Comparison of ENCODE assay signal across 12 mouse cellular contexts in genomic region chr14:60711590-60712288, GRCm38 (mm10). TPM values are rescaled to one million over a fixed set of nuclear protein-coding genes. Genes with fewer than 3 reads are reported as not detected.
A peak's percentile ranks its signal among the peaks of the same experiment; 100 is the strongest.
DNase-seq lines count a peak whose midpoint lies in the region; ATAC-seq and TF ChIP-seq lines count a peak whose summit lies in the region.
"Had no signal": no experiment of that assay in that cellular context is flagged by ENCODE, and none has a peak within 500 bp of the region (broad histone marks: within the 10 kb centered on the region; RNA-seq: fewer than 3 reads in every experiment).

No protein-coding gene starts in this region.

- H3K27me3 ChIP-seq in kidney, adult 2 months (replicated peaks; ENCODE audit: control insufficient read depth, insufficient read depth, low read length) = no peaks in the 10 kb centered on the region
- no peaks in the 10 kb centered on the region for H3K27me3 ChIP-seq in kidney, embryonic 14.5 days (ENCODE audit: control insufficient read depth, insufficient read depth, low read length)
- H3K27me3 ChIP-seq: neural tube, embryonic 15.5 days had no signal

- TF ChIP-seq CTCF in kidney, adult 2 months (conservative IDR thresholded peaks at IDR 0.05; ENCODE audit: insufficient read depth, insufficient read length, low read depth, low read length) = peak; percentile 39

- H3K36me3 ChIP-seq in kidney, adult 2 months (ENCODE audit: control insufficient read depth, insufficient read depth, low read length) = no peaks in the 10 kb centered on the region; the same call in none of the 2 replicates
- peaks cover 13% of the 10 kb centered on the region for H3K36me3 ChIP-seq in kidney, embryonic 14.5 days (ENCODE audit: control insufficient read depth, insufficient read depth, low read length)
- H3K36me3 ChIP-seq: neural tube, embryonic 15.5 days had no signal

- ATAC-seq in kidney, embryonic 14.5 days (ENCODE audit: low FRiP score, low TSS enrichment) = no peak
- ATAC-seq in CD4-positive, CD25-positive, alpha-beta regulatory T cell, adult 4 months = peak; percentile 27
- peak; percentile 51; the same call in 1 of the 2 replicates for ATAC-seq in common myeloid progenitor, adult 5-6 weeks (replicated peaks; ENCODE audit: low read depth, poor library complexity, severe bottlenecking)
- no peak for ATAC-seq in erythroblast, adult 5-6 weeks (replicated peaks; ENCODE audit: low FRiP score, poor library complexity, severe bottlenecking)

- H3K9ac ChIP-seq in kidney, embryonic 14.5 days (ENCODE audit: low read depth, low read length) = no peak overlapping the region
- H3K9ac ChIP-seq: neural tube, embryonic 15.5 days had no signal

- H3K27ac ChIP-seq in kidney, adult 2 months (ENCODE audit: insufficient read depth, low read depth, low read length) = no peak overlapping the region
- no peak overlapping the region for H3K27ac ChIP-seq in kidney, embryonic 14.5 days (ENCODE audit: low read depth, low read length)
- H3K27ac ChIP-seq: neural tube, embryonic 15.5 days had no signal

- 88% methylated on average over 6 of the region's 6 CpGs for whole genome bisulfite sequencing in kidney, adult 2 months
- 83% methylated on average over 6 of the region's 6 CpGs for WGBS in kidney, embryonic 14.5 days

- no peaks in the 10 kb centered on the region for H3K4me1 ChIP-seq in kidney, adult 2 months (ENCODE audit: control insufficient read depth, insufficient read depth, low read length)
- H3K4me1 ChIP-seq in kidney, embryonic 14.5 days (ENCODE audit: control insufficient read depth, insufficient read depth, low read length) = no peaks in the 10 kb centered on the region; the same call in 1 of the 2 replicates
- H3K4me1 ChIP-seq: neural tube, embryonic 15.5 days had no signal

- no peaks in the 10 kb centered on the region for H3K9me3 ChIP-seq in kidney, embryonic 14.5 days (ENCODE audit: control insufficient read depth, low read length)
- H3K9me3 ChIP-seq: neural tube, embryonic 15.5 days had no signal

- DNase-seq in kidney, adult 2 months = no peak
- peak; percentile 59 for DNase-seq in lung, postnatal 36 days
- DNase-seq in layer of hippocampus, postnatal 25 days (ENCODE audit: extremely low spot score in 1 of 2, low spot score in 1 of 2) = no peak
- DNase-seq in left cerebral cortex, adult 8-10 months (ENCODE audit: low spot score in 2 of 2) = no peak
- DNase-seq: cerebellum, postnatal 36 days; kidney, adult 18-20 months had no signal

- no peak for TF ChIP-seq POLR2A in kidney, adult 2 months (IDR thresholded peaks at IDR 0.05; ENCODE audit: low read depth, low read length)

- no peak overlapping the region for H3K4me2 ChIP-seq in kidney, embryonic 14.5 days (replicated peaks; ENCODE audit: low read depth, low read length)
- H3K4me2 ChIP-seq: neural tube, embryonic 15.5 days had no signal

- H3K4me3 ChIP-seq in kidney, adult 2 months (ENCODE audit: insufficient read depth, low read depth, low read length) = no peak overlapping the region
- H3K4me3 ChIP-seq in kidney, embryonic 14.5 days (ENCODE audit: low read length) = no peak overlapping the region
- H3K4me3 ChIP-seq: neural tube, embryonic 15.5 days had no signal

RNA-seq across cellular contexts. Expression of gene C1qtnf9, which starts 56.2 kb away (rescaled TPM):
- 1.4 and 2.0 TPM in 2 replicates for polyA plus RNA-seq in kidney, adult 2 months (2012; rRNA removed)
- polyA plus RNA-seq in kidney, embryonic 14.5 days (2014; fragmentation: Nextera tagmentation; extraction: Ambion mirVana) = 0.46 TPM in 1 of 2 replicates, not detected in the other
- polyA plus RNA-seq in CD4-positive, CD25-positive, alpha-beta regulatory T cell, adult 4 months (2017; shearing (Covaris generic)) = under 1 TPM in 1 of 2 experiments, not detected in 1; 0.39 TPM
- total RNA-seq in common myeloid progenitor, adult 5-6 weeks (2017) = not detected in 2 replicates
- total RNA-seq in layer of hippocampus, postnatal 25 days (2021) = under 1 TPM; 0.31 to 0.42 TPM
- total RNA-seq in erythroblast, adult 5-6 weeks (2015; ENCODE audit: low replicate concordance) = not detected in 2 replicates
- total RNA-seq in erythroblast, adult 5-6 weeks (2017; ENCODE audit: low replicate concordance) = not detected in 2 replicates
- under 1 TPM in 3 of 4 experiments, not detected in 1; 0.19 to 0.37 (median 0.34) TPM for total RNA-seq in left cerebral cortex, adult 8-10 months (2022)
- polyA plus RNA-seq: forebrain, embryonic 11.5 days had no signal

Comparison
In these comparisons a context has a peak if more than half of its experiments do, and no peak if none do; other contexts are left out.
1. ATAC-seq: peak in CD4-positive, CD25-positive, alpha-beta regulatory T cell, adult 4 months (single experiment) and common myeloid progenitor, adult 5-6 weeks (single experiment); none in kidney, embryonic 14.5 days (single experiment) and erythroblast, adult 5-6 weeks (single experiment).